Mouse (Mus musculus) thymus, postnatal 36 days (tissue): ENCODE measurements at regions not wholly inside any gene's neighbourhood (a gene's known extent, or its start where the extent isn't known, plus 50 kb on each side); places are given as distances from the start of the nearest gene placed in this dataset.
A peak's percentile ranks its signal among the peaks of the same experiment; 100 is the strongest.

Experiments
- DNase-seq, 2 experiments: peaks; one replicate each; pipeline ENCODE4 v3.0.0; 2022; ENCODE audit warnings: mixed read lengths in 2 of 2

DNA sequence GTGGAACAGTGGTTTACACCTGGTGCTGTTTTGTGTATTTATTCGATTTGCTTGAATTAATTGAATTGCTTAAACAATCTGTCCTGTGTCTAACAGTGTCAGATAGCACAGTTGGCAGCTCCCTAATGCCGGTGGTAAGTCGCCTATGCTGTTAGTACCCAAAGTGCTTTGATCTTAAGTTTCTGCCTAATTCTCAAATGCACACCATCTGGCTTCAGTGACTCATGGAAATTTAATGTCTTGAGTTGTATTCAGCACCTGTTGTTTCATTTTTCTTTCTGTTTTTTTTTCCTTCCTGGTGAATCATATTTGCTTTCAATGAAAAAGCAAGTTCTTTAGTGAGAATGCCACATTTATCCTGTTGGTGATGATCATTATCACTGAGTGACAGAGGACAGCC is 201.7 kb upstream of the Nrip1 start:
- DNase-seq, result no peak

DNA sequence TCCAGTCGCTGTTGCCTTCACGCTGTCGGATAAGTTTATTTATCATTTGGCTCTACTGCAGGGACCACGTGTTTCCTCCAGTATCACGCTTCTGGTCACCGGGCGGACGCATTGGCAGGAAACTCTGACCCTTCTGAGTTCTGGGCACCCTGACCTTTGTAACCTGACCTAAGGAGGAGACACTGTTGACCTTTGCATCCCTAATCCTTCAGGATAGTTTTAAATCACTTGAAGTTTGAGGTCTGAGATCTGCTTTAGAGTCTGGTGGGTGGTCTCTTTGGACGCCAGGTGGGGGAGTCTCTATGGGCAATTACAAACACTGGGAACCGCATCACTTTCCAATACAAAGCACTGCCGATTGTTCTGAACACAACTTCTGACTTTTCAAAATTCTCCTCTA is 192.6 kb upstream of the Nrip1 start:
- no peak for DNase-seq

DNA sequence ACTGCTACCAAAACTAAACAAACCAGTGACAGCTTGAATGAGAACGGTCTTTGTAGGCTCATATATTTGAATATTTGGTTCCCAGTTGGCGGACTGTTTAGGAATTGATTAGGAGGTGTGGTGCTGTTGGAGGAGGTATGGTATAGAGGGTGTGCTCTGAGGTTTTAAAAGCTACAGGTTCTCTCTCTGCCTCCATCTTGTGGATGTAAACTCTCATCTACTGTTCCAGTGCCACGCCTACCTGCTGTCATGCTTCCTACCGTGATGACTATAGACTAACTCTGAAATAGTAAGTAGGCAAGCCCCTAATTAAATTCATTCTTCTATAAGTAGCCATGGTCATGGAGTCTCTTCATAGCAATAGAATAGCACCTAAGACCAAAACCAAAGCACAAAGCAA is 181.2 kb upstream of the Nrip1 start:
- peak in 1 of 2 experiments; percentile 22 for DNase-seq

DNA sequence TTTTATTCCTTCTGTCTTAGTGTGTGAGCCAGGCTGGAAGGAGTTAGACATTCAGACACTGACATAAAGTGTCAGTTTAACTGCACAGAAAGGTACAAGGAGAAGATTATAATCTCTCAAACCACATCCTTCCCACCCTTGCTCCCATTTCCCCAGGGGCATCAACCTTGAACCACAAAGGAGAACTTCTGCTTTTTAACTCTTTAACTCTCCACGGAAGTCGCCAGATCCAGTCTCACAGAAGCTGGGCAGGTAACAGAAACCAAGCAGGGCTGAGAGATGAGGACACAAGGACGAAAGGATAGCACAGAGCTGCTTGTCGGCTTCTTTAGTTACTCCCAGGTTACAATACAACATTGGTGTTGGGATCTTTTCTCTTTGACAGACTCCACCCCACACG is 176.0 kb upstream of the Nrip1 start:
- peak; percentile 57 to 65 for DNase-seq

DNA sequence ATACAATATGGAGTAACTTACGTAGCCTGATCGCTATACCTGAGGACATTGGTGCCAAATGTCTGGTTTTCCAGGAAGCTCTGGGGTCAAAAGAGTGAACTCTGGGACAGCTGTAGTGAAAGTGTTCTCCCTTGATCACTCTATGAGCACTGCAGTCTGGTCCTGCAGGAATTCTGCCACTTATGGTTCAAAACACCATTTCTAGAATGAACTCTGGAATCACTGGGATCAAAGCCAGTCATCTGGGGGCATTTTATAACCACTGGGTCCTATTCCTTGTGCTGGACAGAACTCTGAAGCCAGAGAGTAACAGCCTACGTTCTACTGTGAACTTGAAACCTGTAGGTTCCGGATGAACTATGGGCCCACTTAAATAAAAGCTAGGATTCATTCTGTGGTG is 173.5 kb upstream of the Nrip1 start:
- DNase-seq, result no peak

DNA sequence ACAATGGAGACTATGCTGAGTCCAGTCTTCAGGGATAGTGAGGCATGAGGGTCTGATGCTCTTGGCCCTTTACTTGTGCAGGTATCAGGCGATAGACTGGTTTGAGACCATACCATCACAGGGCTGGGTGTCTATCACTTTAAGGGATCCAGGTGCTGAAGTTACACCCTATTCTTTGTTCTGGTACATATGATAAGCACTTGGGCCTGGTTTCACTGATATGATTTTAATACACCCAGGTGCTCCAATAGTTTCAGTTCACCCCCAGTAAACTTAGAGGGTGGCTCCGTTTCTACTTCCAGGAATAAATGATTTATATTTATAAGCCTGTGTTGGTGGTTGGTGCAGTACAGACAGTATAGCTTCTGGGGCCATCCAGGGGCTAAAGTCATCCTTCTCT is 173.0 kb upstream of the Nrip1 start:
- DNase-seq, result no peak

DNA sequence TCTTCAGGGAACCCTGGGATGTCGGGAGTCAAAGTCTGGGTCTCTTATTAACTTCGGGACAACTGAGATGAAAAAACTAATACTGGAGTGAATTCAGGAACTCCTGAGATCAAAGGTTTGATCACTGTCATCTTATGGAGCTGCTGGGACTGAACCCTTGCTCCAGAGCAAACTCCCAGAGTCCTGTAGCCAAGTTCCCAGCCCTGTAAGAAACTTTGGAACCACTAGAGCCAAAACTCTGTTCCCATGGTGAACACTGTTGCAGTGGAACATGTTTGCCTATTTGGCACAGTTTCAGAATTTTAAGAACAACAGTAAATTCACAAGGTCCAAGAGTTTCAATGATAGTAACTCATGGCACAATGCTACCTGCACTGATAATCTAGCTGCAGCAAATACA is 172.3 kb upstream of the Nrip1 start:
- DNase-seq, result no peak

DNA sequence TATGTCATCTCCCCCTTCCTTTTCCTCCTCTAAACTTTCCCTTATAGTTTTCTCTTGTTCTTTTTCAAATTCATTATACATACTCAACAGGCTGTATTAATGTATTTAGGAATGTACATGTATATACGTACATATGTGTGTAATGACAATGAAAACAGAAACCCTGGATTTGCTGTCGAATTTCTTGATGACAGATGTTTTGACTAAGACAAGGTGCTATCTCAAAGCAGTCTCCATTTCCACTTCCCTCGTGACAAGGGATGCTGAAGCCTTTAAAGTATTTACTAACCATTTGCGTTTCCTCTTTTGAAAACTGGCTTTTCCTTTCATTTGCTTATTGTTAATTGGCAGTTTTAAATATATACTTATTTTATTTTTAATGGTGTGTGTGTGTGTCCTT is 171.3 kb upstream of the Nrip1 start:
- no peak for DNase-seq

DNA sequence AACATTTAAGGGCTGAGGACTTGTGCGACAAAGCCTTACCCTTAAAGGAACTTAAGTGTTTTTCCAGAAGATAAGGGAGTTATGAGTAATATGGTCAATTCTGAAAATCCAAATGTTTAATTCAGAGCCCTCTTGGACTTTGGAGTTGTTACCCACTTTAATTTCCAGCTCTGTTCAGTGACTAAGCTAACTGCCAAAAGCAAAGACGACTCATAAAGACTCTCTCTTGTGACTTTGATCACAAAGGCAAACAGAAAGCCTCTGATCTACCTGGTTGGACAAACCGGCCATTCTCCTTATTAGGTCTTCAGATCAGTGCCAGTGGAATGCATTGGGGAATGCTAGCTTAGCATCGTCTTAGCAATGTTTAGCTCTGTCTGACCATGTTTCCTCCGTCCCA is 167.3 kb upstream of the Nrip1 start:
- no peak for DNase-seq

DNA sequence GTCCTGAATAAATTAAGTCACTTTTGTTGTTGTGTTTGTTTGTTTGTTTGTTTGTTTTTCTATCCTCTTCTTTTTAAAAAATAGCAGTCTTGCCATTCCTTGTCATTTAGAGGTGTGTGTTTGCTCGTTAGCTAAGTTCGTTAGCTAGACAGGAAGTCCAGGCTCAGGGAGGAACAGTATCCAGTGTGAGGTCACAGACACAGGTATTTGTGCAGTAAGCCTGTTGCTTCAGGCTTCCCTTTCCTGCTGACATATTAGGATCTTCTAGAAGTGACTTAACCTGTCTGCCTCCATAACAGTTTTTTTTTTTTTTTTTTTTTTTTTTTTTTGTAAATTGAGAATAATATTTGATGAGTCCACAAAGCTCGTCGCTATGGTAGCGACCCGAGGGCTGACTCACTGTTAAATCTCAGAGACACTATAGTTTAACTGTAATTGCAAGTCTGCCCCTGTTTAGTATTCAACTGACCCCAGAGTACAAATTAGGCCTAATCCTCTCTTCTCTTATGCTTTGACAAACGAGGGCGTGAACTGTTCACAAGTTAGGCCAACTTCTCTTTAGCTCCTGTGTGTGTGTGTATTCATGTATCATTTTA is 166.8 kb upstream of the Nrip1 start:
- DNase-seq, result no peak

DNA sequence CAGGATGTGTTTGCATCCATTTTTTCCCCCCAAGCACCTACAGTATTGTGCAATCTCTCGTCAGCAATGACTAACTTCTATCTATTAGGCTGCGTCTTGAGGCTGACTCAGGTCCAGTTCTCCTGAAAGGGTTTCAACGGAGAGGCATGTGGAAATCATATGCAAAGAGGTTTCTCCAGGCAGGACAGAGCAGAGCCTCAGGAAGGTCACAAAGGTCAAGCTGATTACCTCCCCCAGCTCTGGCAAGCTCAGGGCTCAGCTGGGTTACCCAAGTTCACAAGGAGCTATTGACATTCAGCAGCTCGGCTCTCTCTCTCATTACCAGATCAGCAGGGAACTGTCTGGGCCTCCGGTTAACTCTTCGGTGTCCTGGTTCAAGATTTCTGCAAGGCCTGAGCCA is 166.0 kb upstream of the Nrip1 start:
- DNase-seq, result no peak

DNA sequence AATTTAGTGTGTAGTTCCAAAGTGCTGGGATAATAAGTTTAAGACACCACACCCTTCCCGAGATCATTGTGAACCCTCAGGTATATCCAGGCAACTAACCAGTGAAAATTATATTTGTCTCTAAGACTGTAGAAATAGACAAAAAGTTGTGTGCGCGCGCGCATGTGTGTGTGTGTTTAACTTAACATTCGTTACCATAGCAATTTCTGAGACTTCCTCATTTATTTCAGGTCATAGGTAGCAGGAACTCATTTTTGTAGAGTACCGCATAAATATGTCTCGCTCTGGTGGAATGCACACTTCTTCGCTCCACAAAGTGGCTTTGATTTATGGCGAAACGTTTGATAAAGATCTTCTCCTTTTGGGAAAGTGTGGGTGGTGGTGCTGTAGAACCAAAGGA is 164.2 kb upstream of the Nrip1 start:
- DNase-seq, result peak in 1 of 2 experiments; percentile 26

DNA sequence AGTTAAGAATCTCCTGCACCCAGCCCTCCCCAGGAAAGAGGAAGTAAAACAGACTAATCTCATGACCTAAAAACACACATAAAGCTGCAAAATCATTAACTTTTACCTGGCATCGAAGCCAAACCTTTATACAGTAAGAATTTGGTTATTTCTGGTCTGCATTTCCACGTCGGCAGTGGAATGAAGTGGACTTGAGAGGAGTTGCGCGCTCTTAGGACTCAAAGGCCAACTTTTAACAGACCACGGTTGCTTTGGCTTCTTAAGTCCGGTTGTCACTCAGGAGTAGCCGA is 159.2 kb upstream of the Nrip1 start:
- peak; percentile 26 to 28 for DNase-seq

DNA sequence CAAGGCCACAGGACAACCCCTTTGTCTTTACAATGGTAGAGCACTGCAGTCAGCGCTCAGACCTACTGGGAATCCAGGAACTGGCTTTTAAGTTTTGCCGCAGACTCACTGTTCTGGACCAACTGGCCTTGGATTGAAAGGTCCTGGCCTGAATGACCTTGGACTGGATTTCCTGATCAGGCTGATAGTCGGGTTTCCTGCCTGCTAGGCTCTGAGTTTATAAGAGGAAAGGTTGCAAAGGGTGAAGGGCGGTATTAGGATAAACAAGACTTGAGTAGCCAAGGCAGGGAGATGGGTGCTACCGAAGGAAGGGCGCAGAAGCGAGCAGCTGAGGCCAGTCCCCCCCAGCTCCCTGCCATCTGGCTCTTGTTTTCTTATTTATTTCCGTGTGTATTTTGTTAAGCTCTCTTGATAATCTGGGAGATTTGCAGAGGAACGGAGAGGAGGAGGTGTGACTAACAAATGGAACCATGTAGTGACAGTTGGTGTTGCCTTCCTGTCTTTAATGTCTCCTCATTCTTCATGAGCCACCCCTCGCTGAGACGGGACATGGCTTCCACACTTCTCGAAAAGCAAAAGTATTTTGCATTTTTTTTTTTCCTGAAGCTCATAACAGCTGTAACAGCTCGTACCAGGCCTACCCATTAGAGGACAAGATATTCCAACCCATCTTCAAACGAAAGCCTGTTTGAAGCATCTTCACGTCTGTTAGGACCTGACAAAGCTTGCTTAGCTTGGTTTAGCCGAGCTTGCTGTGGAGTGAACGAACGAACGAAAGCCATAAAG is 158.7 kb upstream of the Nrip1 start:
- DNase-seq, result no peak

DNA sequence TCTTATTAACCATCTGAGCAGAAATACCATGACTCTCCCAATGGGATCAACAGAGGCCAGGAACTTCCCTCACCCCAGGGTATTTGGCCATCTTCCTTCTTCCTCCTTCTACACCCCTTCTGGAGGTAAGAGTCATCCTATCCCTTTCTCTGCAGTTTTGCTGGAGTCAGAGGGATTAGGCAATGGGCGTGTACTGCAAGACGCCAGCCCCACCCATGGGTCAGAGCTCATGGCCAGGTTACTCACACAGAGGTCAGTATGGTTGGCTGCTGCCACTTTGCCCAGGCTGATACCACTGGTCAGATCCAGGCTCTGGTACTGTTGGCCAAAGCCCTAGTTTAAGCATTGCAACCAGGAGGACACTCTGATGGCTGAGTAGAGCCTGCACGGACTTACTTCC is 157.3 kb upstream of the Nrip1 start:
- DNase-seq, result no peak

DNA sequence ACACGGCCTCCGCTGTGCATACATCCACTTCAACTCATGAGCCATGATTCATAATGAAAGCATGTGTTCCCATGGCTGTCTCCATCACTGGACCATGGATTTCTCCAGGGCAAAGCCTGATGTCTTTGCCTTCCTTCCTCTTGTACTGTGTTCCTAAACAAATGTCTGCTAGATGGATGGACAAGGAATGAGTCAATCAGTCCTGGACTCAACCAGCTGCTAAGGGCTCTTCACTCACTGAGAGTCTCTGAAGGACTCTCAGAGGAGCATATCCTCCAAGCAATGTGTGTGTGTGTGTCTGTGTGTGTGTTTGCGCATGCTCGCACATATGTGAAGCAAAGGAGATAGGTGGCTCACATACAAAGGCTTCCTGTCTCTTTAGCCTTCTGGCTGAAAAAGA is 156.0 kb upstream of the Nrip1 start:
- DNase-seq, result no peak

DNA sequence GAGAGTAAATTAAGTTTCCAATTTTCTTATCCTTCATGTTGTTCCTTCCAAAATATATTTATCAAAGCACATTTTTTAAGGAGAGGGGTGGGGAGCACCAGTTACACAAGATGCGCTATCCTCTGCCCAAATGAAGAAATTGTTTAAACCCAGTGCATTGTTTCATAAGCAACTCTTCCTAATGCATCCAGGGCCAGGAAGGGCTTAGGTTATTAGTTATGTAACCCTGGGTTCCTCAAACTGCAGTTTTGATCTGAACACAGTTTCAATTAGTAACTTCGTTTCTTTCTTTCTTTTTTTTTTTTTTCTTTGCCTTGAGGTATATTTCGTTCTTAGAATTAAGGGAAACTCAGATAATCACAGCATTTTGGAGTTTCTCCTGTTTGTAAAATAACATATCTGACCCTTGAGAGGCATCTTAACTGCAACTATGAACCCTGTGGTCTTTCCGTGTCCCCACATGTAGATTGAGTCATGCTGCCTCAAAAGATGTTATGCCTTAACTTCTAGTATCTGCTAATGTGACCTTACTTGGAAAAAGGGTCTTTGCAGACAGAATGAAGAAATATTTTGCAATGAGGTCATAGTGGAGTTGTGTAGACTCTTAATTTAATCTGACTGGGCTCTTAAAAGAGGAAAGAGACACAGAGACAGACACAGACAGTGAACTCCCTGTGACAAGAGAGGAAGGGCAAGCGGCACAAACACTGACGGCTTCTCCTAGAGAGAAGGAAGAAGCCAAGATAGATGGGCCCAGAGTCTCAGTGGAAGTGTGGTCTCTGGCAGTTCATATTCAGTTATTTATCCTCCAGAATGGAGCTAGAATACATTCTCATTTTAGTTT is 153.7 kb upstream of the Nrip1 start:
- no peak for DNase-seq

DNA sequence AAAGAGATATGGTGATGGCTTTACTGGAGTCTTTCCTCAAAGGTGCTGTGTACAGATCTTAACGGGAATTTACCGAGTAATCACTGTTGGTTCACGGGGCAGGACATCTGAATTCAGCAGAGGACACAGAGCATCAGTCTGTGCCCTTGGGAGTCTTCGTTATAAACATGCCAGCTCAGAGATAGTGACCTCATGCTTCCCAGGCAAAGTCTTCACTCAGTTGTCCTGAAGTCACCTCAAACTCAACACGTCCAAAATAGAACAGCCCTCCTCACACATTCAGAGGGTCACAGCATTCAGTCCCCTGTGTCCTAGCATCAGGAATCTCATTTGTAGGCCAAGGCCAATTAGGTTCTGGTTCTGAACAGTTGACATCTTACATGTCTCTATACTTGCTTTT is 151.9 kb upstream of the Nrip1 start:
- no peak for DNase-seq

DNA sequence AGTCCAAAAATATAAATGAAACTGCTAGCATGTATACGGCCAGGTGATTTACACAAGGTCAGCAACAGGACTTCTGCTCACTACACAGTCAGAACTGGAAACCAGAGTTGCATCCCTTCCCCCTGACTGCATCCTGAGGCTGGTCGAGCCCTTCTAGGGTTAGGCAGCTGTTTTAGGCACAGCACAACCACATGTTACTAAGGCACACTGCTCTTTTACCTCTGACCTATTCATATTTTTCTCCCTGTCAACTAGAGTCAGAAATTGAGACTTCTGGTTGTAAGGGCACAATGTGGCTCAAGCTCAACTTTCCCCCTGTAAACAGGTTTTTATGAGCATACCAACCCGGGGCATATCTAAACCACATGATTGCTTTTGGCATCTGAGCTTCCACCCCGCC is 151.3 kb upstream of the Nrip1 start:
- no peak for DNase-seq

DNA sequence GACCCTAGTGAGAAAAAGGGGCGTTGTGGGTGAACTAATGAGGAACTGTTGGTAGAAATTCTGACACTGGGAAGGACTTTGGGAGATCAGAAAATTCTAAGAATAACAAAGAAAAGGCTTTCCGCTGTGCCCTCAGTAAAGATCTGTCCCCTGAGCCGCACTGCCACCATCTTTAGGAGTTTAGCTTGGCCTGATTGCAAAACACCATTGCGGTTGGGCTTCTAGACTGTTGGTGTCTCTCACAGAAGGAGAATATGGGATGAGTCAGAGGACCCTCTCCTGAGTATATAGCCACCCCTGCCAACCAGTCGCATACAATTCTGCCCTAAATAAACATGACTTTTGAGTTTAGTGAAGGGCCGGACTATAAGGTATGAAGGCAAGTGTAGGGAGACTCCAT is 147.5 kb upstream of the Nrip1 start:
- DNase-seq, result no peak

DNA sequence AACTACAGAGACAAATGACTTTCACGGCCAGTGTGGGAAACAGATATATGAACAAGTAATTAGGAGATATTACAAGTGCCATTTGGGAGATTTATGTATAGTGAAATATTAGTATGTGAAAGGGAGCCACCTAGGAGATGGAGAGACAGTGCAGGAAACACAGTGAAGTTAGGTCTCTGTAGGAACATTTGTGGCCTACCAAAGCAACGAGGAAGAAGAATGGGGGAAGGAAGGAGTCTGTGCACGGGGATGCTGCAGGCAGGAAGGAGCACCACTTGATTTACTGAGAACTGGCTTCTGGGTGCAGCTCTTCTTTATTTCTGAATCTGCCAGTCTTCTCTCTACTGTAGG is 147.0 kb upstream of the Nrip1 start:
- DNase-seq, result no peak

DNA sequence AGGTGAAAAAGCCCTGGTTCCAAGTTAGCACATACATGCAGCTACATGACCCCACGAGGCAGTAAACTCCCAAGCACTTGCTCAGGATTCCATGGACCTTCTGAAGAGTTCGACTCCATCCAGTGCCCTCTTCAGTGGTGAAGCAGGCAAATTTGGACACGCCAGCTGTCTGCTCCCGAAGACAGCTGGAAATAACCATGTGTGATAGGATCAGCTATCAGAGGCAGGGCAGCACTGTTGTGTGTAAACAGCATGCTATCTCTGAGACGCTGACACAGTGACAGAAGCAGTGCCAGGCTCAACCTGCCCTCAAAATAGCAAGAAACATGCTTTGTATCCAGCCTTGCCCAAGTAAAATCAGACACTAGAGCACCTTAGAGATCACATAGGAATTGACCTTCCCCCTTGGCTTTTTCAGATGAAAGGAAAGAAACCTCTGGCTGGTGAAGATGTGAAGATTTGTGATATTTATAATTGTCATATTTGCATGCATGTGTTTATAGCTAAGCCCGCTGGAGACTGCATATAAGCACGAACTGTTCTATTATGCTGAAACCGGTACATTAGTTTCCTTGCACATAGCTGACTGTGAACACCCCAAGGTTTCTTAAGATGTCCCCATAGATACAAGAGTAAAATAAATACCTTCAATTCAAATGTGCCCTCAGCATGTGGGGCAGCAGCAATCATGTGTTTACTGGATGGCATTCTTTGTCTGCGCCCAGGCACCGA is 146.4 kb upstream of the Nrip1 start:
- no peak for DNase-seq

DNA sequence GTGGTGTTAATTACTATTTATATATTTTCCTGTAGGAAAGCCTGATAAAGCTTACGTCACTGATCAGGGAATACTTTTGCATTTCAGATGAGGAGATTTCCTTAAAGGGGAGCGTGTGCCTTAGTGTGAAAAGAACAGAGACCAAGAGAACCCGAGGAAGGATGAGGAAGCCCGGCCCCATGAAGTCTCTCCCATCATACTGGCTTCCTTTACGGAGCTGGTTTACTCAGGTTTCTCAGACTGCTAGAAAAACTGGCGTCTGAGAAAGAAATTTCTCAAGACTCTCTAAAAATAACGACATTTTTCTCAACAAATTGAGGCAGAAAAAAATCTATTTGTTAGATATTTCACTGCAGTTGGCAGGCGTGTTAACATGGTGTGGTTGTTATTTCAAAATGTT is 137.2 kb upstream of the Nrip1 start:
- no peak for DNase-seq
